In genomic region chr4:93494319-93494718, GRCm38 (mm10) we compare ENCODE assay signal across 27 mouse cellular contexts.
"Had no signal": no experiment of that assay in that cellular context is flagged by ENCODE, and none has a peak within 500 bp of the region (broad histone marks: within the 10 kb centered on the region; RNA-seq: fewer than 3 reads in every experiment).

No protein-coding gene starts in this region.

- H3K27me3 ChIP-seq: heart, embryonic 12.5 days; hindbrain, embryonic 12.5 days; hindbrain, embryonic 15.5 days; intestine, embryonic 15.5 days; kidney, embryonic 15.5 days; limb, embryonic 13.5 days; limb, embryonic 15.5 days; liver, embryonic 12.5 days had no signal

- H3K27ac ChIP-seq: heart, embryonic 10.5 days; hindbrain, embryonic 10.5 days; hindbrain, embryonic 12.5 days; hindbrain, embryonic 15.5 days; intestine, embryonic 15.5 days; kidney, embryonic 15.5 days; layer of hippocampus, adult 2 months; limb, embryonic 13.5 days; limb, embryonic 15.5 days; liver, embryonic 12.5 days; liver, embryonic 14.5 days had no signal

- H3K9me3 ChIP-seq: heart, embryonic 10.5 days; heart, embryonic 12.5 days; hindbrain, embryonic 10.5 days; hindbrain, embryonic 12.5 days; hindbrain, embryonic 15.5 days; intestine, embryonic 15.5 days; kidney, embryonic 15.5 days; limb, embryonic 13.5 days; limb, embryonic 15.5 days; liver, embryonic 12.5 days had no signal

- ATAC-seq: inflammation-experienced regulatory T-cells, adult 6 months; intestine, embryonic 15.5 days; liver, embryonic 12.5 days had no signal

- DNase-seq: gastrocnemius, postnatal 14 days; gastrocnemius, postnatal 36 days; heart, adult 18-20 months; heart, postnatal 10 days; heart, postnatal 4 days; kidney, adult 11 months; kidney, adult 2 months; kidney, adult 9 months; kidney, postnatal 10 days; kidney, postnatal 25 days; kidney, postnatal 4 days; layer of hippocampus, adult 9-11 months; layer of hippocampus, postnatal 36 days; left cerebral cortex, postnatal 4 days had no signal

- H3K9ac ChIP-seq: heart, embryonic 12.5 days; hindbrain, embryonic 12.5 days; hindbrain, embryonic 15.5 days; intestine, embryonic 15.5 days; kidney, embryonic 15.5 days; limb, embryonic 13.5 days; limb, embryonic 15.5 days; liver, embryonic 12.5 days; liver, embryonic 14.5 days had no signal

- H3K4me1 ChIP-seq: heart, embryonic 10.5 days; heart, embryonic 12.5 days; hindbrain, embryonic 10.5 days; hindbrain, embryonic 12.5 days; hindbrain, embryonic 15.5 days; intestine, embryonic 15.5 days; kidney, embryonic 15.5 days; limb, embryonic 13.5 days; limb, embryonic 15.5 days had no signal

- H3K36me3 ChIP-seq: heart, embryonic 10.5 days; heart, embryonic 12.5 days; hindbrain, embryonic 10.5 days; hindbrain, embryonic 12.5 days; hindbrain, embryonic 15.5 days; intestine, embryonic 15.5 days; kidney, embryonic 15.5 days; limb, embryonic 13.5 days; limb, embryonic 15.5 days; liver, embryonic 12.5 days had no signal

- H3K4me3 ChIP-seq: heart, embryonic 10.5 days; heart, embryonic 12.5 days; hindbrain, embryonic 10.5 days; hindbrain, embryonic 12.5 days; hindbrain, embryonic 15.5 days; intestine, embryonic 15.5 days; kidney, embryonic 15.5 days; layer of hippocampus, adult 2 months; limb, embryonic 13.5 days; limb, embryonic 15.5 days; liver, embryonic 12.5 days had no signal

- H3K4me2 ChIP-seq: heart, embryonic 12.5 days; hindbrain, embryonic 12.5 days; hindbrain, embryonic 15.5 days; intestine, embryonic 15.5 days; kidney, embryonic 15.5 days; limb, embryonic 13.5 days; limb, embryonic 15.5 days; liver, embryonic 12.5 days had no signal
